Mouse (Mus musculus): ENCODE data around the gene Traf3ip2. TPM values are rescaled to one million over a fixed set of nuclear protein-coding genes. Genes with fewer than 3 reads are reported as not detected.

Gene Traf3ip2
- total RNA-seq, 2 experiments from 2014 or later: 5.0 to 8.0 TPM

DNA sequence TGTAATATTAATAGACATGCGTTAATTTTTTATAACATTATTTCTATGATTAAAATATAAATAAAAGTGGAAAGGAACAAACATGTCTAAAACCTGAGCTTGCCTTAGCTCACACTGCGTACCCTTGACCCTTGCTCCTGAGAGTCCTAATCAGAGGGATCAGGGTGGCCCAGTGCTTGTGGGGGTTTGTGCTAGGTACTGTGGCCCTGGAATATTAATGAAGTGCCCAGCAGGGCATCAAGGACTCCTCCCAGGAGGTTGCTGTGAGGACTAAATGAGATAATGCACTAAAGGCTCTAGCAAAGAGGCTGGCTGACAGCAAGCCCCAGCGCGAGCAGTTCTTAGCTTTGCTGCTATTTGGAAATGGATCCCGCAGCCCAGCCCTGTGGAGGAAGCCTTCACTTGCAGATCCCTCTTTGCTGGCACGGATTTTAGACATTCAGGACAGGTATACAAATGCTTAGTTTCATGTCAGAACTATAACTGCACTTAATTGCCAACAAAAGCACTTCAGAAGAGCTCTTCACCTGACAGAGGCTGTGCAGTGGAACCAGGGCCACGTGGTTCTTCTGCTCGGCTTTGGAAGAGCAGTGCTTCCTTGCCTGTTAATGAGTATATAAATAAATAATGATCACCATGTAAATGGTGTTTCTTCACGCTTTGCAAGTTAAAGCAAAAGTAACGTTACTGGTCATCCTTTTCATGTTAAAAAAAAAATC is 16.2 kb downstream of the Traf3ip2 start:
- intact Hi-C loops (cut with DNase I): no loop called here
- DNase-seq (ENCODE audit: low spot score): no peak

DNA sequence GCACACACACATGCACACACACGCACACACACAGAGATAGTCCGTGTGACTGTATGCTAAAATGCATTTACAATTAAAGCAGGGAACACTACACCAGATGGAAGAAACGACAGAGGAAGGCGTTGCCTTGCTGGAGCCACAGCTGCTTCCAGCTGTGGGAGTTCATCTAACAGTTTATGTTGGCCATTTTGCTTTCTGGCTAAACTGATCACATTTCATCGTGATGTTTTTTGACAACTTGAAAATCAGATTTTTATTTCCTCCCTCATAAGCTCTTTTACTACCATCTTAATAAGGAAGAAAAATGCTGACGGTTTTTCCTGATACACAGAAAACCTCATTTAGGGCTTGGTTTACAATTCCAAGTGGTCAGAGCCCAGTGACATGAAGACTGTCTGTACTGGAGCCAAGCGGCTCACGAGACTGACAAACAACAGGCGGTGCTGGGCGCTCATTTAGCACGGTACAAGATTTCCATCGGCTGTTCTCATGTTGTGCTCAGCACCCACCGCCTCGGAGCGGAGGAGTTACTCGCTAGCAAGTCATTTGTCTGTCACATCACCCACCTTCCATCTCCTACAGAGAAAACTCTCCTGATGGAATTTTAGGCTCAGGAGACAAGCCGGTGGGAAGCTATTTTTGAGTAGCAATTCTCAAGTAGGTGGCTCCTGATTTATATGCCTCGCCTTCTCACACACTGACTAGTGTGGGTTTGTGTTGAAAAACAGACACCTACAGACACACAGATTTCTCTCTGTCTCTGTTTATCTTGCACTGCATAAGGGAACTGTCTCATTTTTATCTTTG is 17.2 kb downstream of the Traf3ip2 start:
- no peak for DNase-seq (ENCODE audit: low spot score)

DNA sequence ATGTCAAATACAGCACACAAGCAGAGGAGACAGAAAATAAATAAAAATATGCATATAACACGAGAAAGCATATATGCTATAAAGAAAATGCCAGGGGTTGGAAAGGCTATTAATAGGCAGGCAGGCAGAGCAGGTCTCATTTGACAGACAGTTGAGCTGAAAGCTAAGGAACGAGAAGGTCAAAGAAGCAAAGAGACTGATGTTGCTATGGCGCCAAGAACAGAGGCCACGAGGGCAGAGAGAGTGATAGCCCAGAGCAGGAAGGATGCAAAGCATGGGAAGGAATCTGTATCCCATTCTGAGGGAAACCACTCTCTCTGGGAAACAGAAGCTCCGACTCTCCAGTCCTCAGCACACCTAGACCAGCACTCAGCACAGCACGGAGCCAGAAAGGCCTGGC is 18.1 kb downstream of the Traf3ip2 start:
- DNase-seq (ENCODE audit: low spot score): no peak
- intact Hi-C loops (cut with DNase I): no loop called here

More for the DNA sequence above, 17.2 kb downstream of the Traf3ip2 start:
- intact Hi-C loops (cut with DNase I): no loop called here

DNA sequence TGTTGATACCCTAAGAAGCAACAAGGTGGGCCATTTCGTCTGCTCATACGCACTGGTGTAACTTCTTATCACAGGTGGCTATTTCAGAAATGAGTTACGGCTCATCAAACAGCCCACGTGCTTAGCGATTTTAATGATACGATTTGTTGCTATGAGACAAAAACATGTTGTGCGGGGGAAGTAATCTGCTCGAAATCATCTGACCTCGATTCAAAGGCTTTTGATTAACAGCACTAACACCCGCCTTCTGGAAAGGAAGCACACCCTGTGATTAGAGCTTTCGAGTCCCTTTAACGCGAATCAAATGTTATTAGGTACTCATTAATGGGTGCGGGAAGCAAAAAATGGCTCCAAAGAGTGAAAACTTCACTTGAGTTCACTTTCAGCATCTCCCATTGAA is 18.9 kb downstream of the Traf3ip2 start:
- DNase-seq (ENCODE audit: low spot score): no peak
- intact Hi-C loops (cut with DNase I): no loop called here

DNA sequence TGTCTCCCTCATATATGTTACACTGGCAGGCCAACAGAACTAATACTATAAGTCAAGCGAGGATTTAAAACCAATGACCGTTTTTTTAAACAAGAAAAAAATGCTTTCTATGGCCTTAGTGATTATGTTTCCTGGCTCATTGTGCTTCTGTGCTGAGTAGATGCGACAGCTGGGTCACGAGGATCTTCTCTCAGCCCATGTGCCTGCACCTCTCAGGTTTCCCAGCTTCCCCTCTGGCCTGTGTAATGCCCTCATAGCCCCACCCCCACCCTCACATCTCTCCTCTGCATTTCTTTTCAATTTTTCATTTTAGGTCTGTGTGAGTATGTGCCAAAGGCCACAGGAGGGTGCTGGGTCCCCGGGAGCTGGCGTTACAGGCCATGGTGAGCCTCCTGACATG is 20.6 kb downstream of the Traf3ip2 start:
- DNase-seq (ENCODE audit: low spot score): no peak
- intact Hi-C loops (cut with DNase I): no loop called here

DNA sequence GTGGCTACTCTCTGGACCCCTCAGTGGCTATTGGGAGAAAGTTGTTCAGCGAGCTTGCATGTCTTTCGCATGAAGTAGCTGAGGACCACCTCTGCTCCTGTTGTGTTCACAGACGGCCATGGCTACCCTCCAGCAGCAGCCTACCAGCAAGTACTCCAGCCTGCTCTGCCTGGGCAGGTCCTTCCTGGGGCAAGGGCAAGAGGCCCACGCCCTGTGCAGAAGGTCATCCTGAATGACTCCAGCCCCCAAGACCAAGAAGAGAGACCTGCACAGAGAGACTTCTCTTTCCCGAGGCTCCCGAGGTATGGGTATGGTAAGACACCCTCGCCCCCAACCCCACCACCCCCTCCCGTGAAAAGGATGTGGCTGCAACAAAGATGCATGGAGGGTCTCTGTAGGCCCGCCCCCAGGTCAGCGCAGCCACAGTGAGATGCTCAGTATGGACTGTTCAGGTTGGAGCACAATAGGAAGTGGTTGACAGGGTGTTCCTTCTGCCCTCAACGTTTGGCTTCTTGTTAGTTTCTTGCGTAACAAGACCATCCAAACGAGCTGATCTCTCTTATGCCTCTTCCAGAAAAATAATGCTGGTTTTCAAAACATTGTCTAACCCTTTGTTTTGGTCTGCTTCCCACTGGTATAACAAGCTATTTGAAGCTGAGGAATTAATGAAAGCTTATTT is 21.8 kb downstream of the Traf3ip2 start:
- DNase-seq (ENCODE audit: low spot score): no peak
- intact Hi-C loops (cut with DNase I): no loop called here

DNA sequence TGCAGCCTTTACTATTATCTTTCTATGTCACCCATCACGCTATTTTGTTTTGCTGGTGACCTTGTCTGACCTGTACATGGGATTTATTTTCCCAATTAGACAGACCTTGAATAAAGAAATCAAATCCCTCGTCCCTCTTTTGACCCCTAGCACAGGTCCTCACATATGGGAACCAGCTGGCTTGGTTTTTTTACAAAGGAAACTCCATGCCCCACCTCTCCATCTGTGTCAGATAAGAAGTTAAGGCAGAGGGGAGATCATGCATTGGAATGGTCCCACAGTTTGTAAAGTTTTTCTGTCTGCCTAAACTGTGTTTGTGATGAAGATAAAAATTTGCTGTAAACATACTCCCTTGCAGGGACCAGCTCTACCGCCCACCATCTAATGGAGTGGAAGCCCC is 26.1 kb downstream of the Traf3ip2 start:
- intact Hi-C loops (cut with DNase I): no loop called here

DNA sequence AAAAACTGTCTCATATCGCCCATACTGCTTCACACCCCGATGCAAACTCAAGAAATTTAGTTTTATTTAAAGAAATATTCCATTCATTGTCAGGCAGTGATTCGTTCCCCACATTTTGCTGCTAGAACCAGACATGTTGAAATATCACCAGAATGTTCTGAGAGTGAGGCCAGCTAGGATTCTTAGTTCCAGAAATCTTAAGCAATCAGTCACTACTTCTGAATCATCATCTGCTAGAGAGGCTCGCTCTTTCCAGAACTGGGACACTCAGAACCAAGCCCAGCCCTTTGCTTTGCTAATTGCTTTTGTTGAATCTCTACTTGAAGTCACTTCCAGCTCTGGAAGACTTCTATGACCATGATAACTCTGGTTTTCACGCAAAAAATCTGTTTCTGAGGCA is 27.0 kb downstream of the Traf3ip2 start:
- intact Hi-C loops (cut with DNase I): no loop called here
- DNase-seq (ENCODE audit: low spot score): no peak

More for the DNA sequence above, 26.1 kb downstream of the Traf3ip2 start:
- DNase-seq (ENCODE audit: low spot score): no peak

DNA sequence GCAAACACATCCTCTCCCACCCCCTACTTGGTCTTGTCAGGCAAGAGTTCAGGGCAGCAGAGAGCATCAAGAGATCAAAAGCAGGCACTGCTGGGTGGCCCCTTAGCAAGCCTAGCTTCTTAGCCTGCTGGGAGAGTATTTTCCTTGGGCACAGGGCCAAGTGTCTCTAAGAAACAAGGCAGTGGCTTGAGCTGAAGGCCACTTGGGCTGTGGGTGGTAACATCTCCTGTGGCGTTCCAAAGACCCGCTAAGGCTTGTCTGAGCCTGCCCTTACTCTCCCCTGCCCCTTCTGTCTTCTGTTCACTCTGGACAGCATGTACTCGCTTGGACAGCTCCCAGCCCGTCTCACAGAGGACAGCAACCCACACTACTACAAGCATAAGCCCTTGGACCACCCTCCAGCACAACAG is 28.1 kb downstream of the Traf3ip2 start:
- DNase-seq (ENCODE audit: low spot score): no peak
- intact Hi-C loops (cut with DNase I): no loop called here

DNA sequence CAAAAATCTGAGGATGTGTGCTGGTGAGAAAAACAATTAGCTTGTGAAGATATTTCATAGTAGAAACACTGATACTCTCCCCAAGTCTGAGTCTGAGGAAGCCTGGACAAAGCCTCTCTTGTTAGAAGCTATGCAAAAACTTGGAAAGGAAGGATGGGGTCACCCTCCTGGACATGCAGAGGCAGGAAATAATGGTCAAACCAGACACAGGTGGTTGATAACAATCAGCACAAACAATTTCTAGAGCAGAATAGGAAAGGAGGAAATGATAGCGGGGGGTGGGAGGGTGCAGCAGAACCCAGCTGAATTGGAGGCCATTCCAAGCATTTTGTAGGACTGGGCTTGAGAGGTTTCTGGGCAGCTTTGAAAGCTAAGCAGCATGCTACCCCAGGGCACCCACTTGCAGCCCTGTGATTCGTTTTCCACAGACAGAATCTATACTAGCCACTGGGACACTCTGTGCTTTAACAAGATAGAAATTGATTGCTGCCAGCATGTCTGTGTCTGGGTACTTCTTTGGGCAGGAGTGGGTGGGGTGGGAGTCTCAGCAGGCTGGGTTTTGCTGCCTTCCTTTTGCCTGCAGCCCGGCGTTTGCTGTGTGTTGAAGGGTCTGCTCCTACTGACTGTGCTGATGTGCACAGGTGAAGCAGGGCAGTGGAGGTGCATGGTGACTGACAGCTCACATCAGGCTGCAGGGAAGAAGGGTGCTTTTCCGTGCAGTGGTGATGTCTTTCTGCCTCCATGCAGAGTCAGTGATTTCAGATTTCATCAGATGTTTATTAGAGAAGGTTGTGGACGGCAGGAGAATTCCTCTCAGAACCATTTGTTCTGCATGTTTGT is 33.3 kb downstream of the Traf3ip2 start:
- intact Hi-C loops (cut with DNase I): loop anchor here (1.0 kb wide), 1 partner anchor 107 kb away; no protein-coding TSS in a partner anchor
- no peak for DNase-seq (ENCODE audit: low spot score)

DNA sequence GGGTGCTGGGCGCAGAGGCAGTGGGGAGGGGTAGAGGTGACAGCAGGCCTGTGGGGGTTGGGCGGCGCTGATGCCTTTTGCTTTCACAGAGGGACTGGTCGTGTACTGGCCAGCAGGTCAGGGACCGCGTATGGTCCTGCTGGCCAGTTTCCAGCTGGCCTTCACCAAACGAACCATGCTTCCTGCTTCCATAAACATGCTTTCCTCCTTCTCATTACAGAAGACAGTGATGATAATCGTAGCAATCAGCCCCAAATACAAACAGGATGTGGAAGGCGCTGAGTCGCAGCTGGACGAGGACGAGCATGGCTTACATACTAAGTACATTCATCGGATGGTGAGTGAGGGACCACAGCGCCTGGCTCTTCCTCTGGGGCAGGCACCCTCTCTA is 33.9 kb downstream of the Traf3ip2 start:
- intact Hi-C loops (cut with DNase I): no loop called here
- no peak for DNase-seq (ENCODE audit: low spot score)

DNA sequence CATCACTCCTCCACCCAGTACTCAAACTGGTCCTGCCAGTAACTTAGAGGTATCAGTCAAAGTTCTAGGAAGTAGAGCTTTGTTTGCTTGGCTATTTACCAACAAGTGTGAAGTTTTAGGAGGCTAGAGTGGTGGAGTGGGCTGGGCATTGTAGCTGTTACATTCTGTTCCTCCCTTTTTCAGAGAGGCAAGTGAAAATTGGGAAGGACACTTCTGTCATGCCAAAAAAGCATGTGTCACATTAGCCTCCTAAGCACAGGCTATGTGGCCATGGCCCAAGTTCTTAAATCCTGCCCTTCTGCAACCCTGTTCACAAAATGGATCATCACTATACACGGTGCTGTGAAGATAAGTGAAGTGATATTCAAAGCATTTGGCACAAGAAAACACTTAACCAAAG is 34.4 kb downstream of the Traf3ip2 start:
- no peak for DNase-seq (ENCODE audit: low spot score)

DNA sequence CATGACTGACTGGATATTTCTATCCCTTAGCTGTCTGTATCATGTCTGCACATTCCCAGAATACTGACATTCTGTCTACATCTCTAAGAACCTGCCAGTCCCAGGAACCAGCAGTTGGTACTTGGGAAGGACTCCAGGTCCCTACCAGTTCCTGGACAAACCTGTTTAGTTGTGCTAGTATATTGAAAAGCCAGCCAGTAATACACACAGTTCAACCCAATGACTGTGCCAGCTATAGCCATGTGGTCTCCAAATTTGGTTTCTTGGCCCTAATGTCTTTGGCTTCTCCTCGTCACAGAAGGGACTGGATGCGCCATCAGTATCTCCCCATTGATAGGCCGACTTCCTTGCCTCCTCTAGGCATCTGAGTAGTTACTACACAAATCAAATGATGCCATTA is 35.5 kb downstream of the Traf3ip2 start:
- no peak for DNase-seq (ENCODE audit: low spot score)
- intact Hi-C loops (cut with DNase I): no loop called here

More for the DNA sequence above, 34.4 kb downstream of the Traf3ip2 start:
- intact Hi-C loops (cut with DNase I): no loop called here

DNA sequence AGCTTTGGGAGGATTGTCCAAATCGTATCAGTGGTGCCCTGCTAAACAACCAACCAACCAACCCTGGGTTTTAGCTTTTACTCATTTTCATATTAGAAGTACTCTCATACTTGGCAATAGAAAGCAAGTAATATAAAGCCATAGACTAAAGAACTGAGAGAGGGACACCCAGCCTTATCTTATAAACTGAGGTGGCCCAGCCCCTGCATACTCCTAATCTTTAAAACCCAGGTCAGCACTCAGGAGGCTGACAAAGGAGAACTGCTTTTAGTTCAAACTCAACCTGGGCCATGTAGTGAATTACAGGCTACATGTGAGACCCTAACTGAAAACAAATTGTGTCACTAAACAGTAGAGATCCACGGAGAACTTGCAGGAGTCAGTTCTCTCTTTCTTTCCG is 36.8 kb downstream of the Traf3ip2 start:
- intact Hi-C loops (cut with DNase I): no loop called here
- no peak for DNase-seq (ENCODE audit: low spot score)

DNA sequence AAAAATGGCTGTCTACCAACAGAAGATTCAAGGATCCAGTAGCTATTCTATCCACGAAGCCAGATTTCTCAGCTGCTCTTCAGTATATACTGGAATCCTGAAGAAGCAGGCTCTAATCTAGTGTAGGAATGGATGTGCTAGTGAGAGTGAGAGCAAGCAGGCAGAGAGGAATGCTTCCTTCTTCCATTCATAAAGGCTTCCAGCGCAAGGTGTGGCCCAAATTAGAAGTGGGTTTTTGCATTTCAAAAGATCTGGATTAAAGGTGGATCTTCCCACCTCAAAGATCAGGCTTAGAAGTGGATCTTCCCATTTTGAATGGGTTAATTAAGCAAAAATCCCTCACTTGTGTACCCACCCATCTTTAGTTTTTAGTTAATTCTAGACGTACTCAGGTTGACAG is 37.6 kb downstream of the Traf3ip2 start:
- DNase-seq (ENCODE audit: low spot score): no peak
- intact Hi-C loops (cut with DNase I): no loop called here

DNA sequence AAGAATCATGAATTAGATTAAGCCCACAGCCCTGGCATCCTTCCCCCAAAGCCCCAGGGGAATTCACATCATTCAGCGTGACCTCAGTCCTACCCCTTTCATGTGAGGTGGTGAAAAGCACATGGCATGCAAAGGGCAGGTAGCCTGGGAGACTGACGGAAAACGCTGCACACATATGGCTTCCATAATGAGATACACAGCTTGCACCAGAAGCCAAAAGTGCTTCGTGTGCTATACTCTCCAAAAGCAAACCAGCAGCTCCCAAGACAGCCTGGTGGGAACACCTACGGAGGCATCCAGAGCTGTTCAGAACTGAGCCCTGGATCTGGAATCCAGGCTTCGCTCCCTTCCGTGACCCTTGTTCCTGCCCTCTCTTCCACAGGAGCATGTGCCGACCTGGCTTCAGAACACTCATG is 41.3 kb downstream of the Traf3ip2 start:
- no peak for DNase-seq (ENCODE audit: low spot score)
- intact Hi-C loops (cut with DNase I): no loop called here

DNA sequence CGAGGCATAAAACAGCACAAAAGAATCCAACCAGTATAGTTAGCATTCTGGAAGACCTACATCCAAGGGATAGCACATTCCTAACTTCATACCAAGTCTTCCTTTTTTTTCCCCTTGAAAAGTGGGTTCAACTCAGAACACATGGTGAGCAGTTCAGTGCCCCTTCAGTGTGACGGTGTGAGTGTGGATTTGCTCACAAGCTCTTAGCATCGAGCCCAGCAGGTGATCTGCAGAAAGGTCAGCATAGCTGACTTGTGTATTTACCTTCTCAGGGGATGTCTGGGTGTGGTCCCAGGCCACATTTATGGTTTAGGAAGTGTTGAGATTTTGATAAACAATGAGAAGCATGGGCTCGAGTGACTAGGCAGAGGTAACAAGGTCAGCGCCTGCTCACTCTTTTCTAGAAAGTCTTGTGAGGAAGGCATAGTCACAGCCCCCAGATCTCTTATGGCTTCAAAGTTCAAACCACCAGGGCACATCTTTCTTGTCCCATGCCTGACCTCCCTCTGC is 46.2 kb downstream of the Traf3ip2 start:
- intact Hi-C loops (cut with DNase I): no loop called here
- DNase-seq (ENCODE audit: low spot score): no peak

DNA sequence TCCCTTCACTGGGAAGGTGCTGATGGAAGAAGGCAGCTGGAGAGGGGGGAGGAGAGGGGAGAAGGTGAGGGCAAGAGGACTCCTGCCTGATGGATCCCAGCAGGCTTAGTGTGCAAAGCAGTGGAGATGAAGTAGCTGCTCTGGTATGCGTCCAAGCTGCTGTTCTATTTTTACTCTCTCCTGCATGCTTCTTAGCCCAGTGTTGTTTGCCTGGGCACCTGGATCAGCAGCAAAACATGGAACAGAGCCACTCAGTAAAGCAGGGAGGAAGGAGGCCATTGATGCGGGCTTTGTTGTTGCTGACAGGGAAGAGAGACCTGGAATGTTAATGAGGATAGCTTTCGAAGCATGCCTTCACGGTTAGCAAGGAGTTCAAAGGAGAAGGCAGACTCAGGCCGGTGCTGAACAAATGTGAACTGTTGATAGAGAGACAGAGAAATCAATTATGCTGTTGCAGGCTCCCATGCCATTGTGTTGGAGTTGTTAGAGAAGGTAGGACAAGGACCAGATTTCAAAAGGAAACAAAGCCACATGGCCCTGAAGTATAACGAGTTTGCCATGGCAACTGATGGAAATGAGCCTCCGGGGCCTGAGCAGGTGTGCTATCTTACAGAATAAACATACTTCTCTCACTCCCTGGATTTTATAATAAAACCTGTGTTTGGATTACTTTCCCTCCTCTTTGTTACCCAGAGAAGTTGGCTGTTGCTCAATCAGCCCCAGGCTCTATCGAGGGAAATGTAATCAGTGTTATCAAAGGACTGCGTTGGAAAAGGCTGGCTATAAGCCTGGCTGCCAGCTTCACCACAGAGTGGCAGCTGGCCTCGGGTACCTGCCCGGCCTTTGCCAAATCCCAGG is 46.9 kb downstream of the Traf3ip2 start:
- intact Hi-C loops (cut with DNase I): no loop called here

DNA sequence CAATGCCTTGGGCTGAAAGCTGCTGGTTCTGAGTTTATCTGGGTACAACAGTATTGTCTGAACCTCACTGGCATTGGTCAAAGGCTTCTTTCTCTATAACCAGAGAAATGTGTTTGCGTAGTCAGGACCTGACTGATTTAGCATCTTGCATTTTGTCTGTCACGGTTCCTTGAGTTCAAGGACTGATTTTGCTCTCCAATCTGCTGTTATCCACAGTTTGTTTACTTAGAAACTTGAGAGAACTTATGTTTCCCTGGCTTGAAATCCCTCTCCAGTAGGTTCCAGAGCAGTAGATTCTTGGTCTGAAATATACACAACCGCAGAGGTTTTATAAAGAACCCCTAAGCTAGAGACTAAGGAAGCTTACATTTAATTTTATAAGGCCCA is 47.5 kb downstream of the Traf3ip2 start:
- intact Hi-C loops (cut with DNase I): no loop called here
- no peak for DNase-seq (ENCODE audit: low spot score)

More for the DNA sequence above, 46.9 kb downstream of the Traf3ip2 start:
- no peak for DNase-seq (ENCODE audit: low spot score)

Measured in heart, postnatal 25 days (tissue).